Mouse (Mus musculus) CH12.LX (cell line): ENCODE measurements at regions not wholly inside any gene's neighbourhood (a gene's known extent, or its start where the extent isn't known, plus 50 kb on each side); places are given as distances from the start of the nearest gene placed in this dataset.

Source experiments
- DNase-seq: peaks from one replicate; pipeline ENCODE4 v3.0.0-alpha.2; 2013; ENCODE audit errors: extremely low read depth
- H3K27ac ChIP-seq: 2 replicates; pipeline ENCODE4 v1.5.1; 2012; ENCODE audit warnings: low read depth, mild to moderate bottlenecking, control low read depth, moderate library complexity; ENCODE audit not compliant: insufficient read depth
- H3K27me3 ChIP-seq: replicated peaks from 2 replicates; pipeline ENCODE3; 2012; ENCODE audit warnings: inconsistent platforms
- H3K36me3 ChIP-seq, 2 experiments: replicated peaks in 1 of 2; 2 replicates each; pipeline versions ENCODE3 to v1.6.1; 2012; ENCODE audit warnings: inconsistent platforms in 1 of 2, low read length in 1 of 2, mild to moderate bottlenecking in 1 of 2, mixed read lengths in 1 of 2, moderate library complexity in 1 of 2; ENCODE audit not compliant: control insufficient read depth in 1 of 2, insufficient read depth in 1 of 2
- H3K4me1 ChIP-seq, 2 experiments: 2 replicates each; pipeline ENCODE4 v1.6.1; 2012; ENCODE audit warnings: inconsistent platforms in 1 of 2, moderate library complexity in 1 of 2; ENCODE audit not compliant: insufficient read depth in 2 of 2, control insufficient read depth in 1 of 2
- H3K4me2 ChIP-seq: 2 replicates; pipeline ENCODE4 v1.6.1; 2012; ENCODE audit warnings: low read depth, mild to moderate bottlenecking, control low read depth; ENCODE audit not compliant: poor library complexity, insufficient read depth, severe bottlenecking
- H3K4me3 ChIP-seq, 3 experiments: fragments of 150-350 bp in 1 of 3; sonication (generic) in 1 of 3; replicated peaks in 1 of 3; 2 replicates each; pipeline versions ENCODE3 to v1.5.1; 2011 to 2012; ENCODE audit warnings: low read depth in 2 of 3, low read length in 2 of 3, mild to moderate bottlenecking in 2 of 3, moderate library complexity in 2 of 3, control low read depth in 1 of 3, improper control_type of control experiment in 1 of 3, inconsistent platforms in 1 of 3, mixed read lengths in 1 of 3; ENCODE audit not compliant: poor library complexity in 1 of 3
- H3K79me2 ChIP-seq: replicated peaks from 2 replicates; pipeline ENCODE4 v1.6.1; 2012; ENCODE audit warnings: mild to moderate bottlenecking, moderate library complexity; ENCODE audit not compliant: control insufficient read depth, poor library complexity, insufficient read depth, severe bottlenecking; ENCODE audit errors: extremely low read depth
- H3K9ac ChIP-seq: 2 replicates; pipeline ENCODE4 v1.6.1; 2012; ENCODE audit warnings: low read depth, mild to moderate bottlenecking, control low read depth, moderate library complexity; ENCODE audit not compliant: insufficient read depth
- H3K9me3 ChIP-seq: replicated peaks from 2 replicates; pipeline ENCODE3; 2012; ENCODE audit warnings: low read length, inconsistent platforms, mixed read lengths
- BHLHE40 ChIP-seq: IDR thresholded peaks from 2 replicates; pipeline ENCODE4 v1.6.1; 2011; ENCODE audit warnings: mild to moderate bottlenecking, low read depth, low read length, improper control_type of control experiment
- CTCF ChIP-seq, 2 experiments: IDR thresholded peaks in 1 of 2; conservative IDR thresholded peaks in 1 of 2; 2 replicates each; pipeline ENCODE4 v1.5.1; 2011 to 2012; ENCODE audit warnings: low read depth in 2 of 2, low read length in 2 of 2, improper control_type of control experiment in 1 of 2, inconsistent platforms in 1 of 2, mild to moderate bottlenecking in 1 of 2, moderate library complexity in 1 of 2
- E2F4 ChIP-seq: IDR thresholded peaks from 2 replicates; pipeline ENCODE4 v1.6.1; 2011; ENCODE audit warnings: low read depth, low read length, improper control_type of control experiment; ENCODE audit not compliant: insufficient replicate concordance
- ELF1 ChIP-seq: IDR thresholded peaks from 2 replicates; pipeline ENCODE4 v1.6.1; 2014; ENCODE audit warnings: low read depth, mild to moderate bottlenecking, inconsistent platforms, low read length, improper control_type of control experiment
- EP300 ChIP-seq: IDR thresholded peaks from 2 replicates; pipeline ENCODE4 v1.6.1; 2011; ENCODE audit warnings: low read length, improper control_type of control experiment
- ETS1 ChIP-seq: conservative IDR thresholded peaks from 2 replicates; pipeline ENCODE4 v1.6.1; 2012; ENCODE audit warnings: low read depth, mild to moderate bottlenecking, inconsistent platforms, low read length, improper control_type of control experiment, moderate library complexity
- GABPA ChIP-seq: IDR thresholded peaks from 2 replicates; pipeline ENCODE4 v1.6.1; 2012; ENCODE audit warnings: low read depth, low read length, improper control_type of control experiment, inconsistent platforms; ENCODE audit not compliant: insufficient replicate concordance
- HCFC1 ChIP-seq: IDR thresholded peaks from 2 replicates; pipeline ENCODE4 v1.6.1; 2012; ENCODE audit warnings: low read depth, mild to moderate bottlenecking, inconsistent platforms, low read length, improper control_type of control experiment
- IRF4 ChIP-seq: IDR thresholded peaks from 2 replicates; pipeline ENCODE4 v1.6.1; 2014; ENCODE audit warnings: low read depth, mild to moderate bottlenecking, inconsistent platforms, low read length, improper control_type of control experiment
- JUN ChIP-seq: IDR thresholded peaks from 2 replicates; pipeline ENCODE4 v1.6.1; 2011; ENCODE audit warnings: low read depth, mild to moderate bottlenecking, low read length, improper control_type of control experiment, moderate library complexity; ENCODE audit not compliant: insufficient read depth
- KAT2A ChIP-seq: IDR thresholded peaks from 2 replicates; pipeline ENCODE4 v1.6.1; 2012; ENCODE audit warnings: low read length, improper control_type of control experiment, inconsistent platforms; ENCODE audit not compliant: insufficient replicate concordance
- MAFK ChIP-seq: IDR thresholded peaks from 2 replicates; pipeline ENCODE4 v1.6.1; 2011; ENCODE audit warnings: low read length, improper control_type of control experiment; ENCODE audit not compliant: insufficient replicate concordance
- MXI1 ChIP-seq: IDR thresholded peaks from 2 replicates; pipeline ENCODE4 v1.6.1; 2011; ENCODE audit warnings: mild to moderate bottlenecking, low read depth, low read length, improper control_type of control experiment
- MYC ChIP-seq: IDR thresholded peaks from 2 replicates; pipeline ENCODE4 v1.6.1; 2011; ENCODE audit warnings: low read depth, mild to moderate bottlenecking, improper control_type of control experiment, low read length
- PAX5 ChIP-seq: IDR thresholded peaks from 2 replicates; pipeline ENCODE4 v1.6.1; 2012; ENCODE audit warnings: low read length, inconsistent platforms, mixed read lengths
- POLR2A ChIP-seq: IDR thresholded peaks from 2 replicates; pipeline ENCODE4 v1.6.1; 2011; ENCODE audit warnings: low read depth, mild to moderate bottlenecking, improper control_type of control experiment, low read length
- POLR2AphosphoS2 ChIP-seq: IDR thresholded peaks from 2 replicates; pipeline ENCODE4 v1.6.1; 2011; ENCODE audit warnings: low read depth, low read length, improper control_type of control experiment
- RAD21 ChIP-seq: IDR thresholded peaks from 2 replicates; pipeline ENCODE4 v1.6.1; 2011; ENCODE audit warnings: low read depth, mild to moderate bottlenecking, low read length, improper control_type of control experiment, moderate library complexity
- RCOR1 ChIP-seq: conservative IDR thresholded peaks from 2 replicates; pipeline ENCODE4 v1.6.1; 2012; ENCODE audit warnings: low read depth, mild to moderate bottlenecking, inconsistent platforms, low read length, improper control_type of control experiment
- SMC3 ChIP-seq: IDR thresholded peaks from 2 replicates; pipeline ENCODE4 v1.6.1; 2011; ENCODE audit warnings: low read depth, low read length, improper control_type of control experiment
- TBP ChIP-seq: conservative IDR thresholded peaks from 2 replicates; pipeline ENCODE4 v1.6.1; 2011; ENCODE audit warnings: low read depth, low read length, improper control_type of control experiment
- TCF12 ChIP-seq: IDR thresholded peaks from 2 replicates; pipeline ENCODE4 v1.6.1; 2014; ENCODE audit warnings: low read depth, mild to moderate bottlenecking, inconsistent platforms, low read length, improper control_type of control experiment
- UBTF ChIP-seq: IDR thresholded peaks from 2 replicates; pipeline ENCODE4 v1.6.1; 2012; ENCODE audit warnings: low read depth, mild to moderate bottlenecking, inconsistent platforms, low read length, improper control_type of control experiment, moderate library complexity
- USF2 ChIP-seq: conservative IDR thresholded peaks from 2 replicates; pipeline ENCODE4 v1.6.1; 2011; ENCODE audit warnings: low read depth, low read length, improper control_type of control experiment
- ZC3H11A ChIP-seq: IDR thresholded peaks from 2 replicates; pipeline ENCODE4 v1.6.1; 2012; ENCODE audit warnings: low read depth, mild to moderate bottlenecking, inconsistent platforms, low read length, improper control_type of control experiment
- ZKSCAN1 ChIP-seq: IDR thresholded peaks from 2 replicates; pipeline ENCODE4 v1.6.1; 2012; ENCODE audit warnings: low read depth, inconsistent platforms, low read length, improper control_type of control experiment, borderline replicate concordance
- ZMIZ1 ChIP-seq: IDR thresholded peaks from 2 replicates; pipeline ENCODE4 v1.6.1; 2012; ENCODE audit warnings: low read depth, mild to moderate bottlenecking, inconsistent platforms, low read length, improper control_type of control experiment
- dilution Hi-C: fragments of 300-500 bp; cut with MboI; formaldehyde crosslinking; loops from 2 replicates; pipeline ENCODE4 v1.14.3; 2020; ENCODE audit warnings: low sequenced_read_pairs; ENCODE audit not compliant: extremely low pct_unique_long_range_greater_than_20kb, extremely low pct_ligation_motif_present
- in situ Hi-C: fragments of 300-500 bp; cut with MboI; formaldehyde crosslinking; loops from 3 replicates; pipeline ENCODE4 v1.14.3; 2019; ENCODE audit warnings: low sequenced_read_pairs, low pct_ligation_motif_present, low pct_unique_long_range_greater_than_20kb, mixed read lengths

- TF ChIP-seq GABPA (no peak), CTCF (conservative IDR thresholded peaks at IDR 0.05 in 1 of 2, IDR thresholded peaks at IDR 0.05 in 1 of 2; ENCODE audit: low read depth in 2 of 2, low read length in 2 of 2) (no peak), KAT2A (no peak), RAD21 (no peak), E2F4 (no peak), POLR2AphosphoS2 (no peak), ZC3H11A (no peak), EP300 (no peak), ELF1 (no peak), ZKSCAN1 (no peak), ETS1 (no peak)
- in situ Hi-C loops: no loop called here
- dilution Hi-C loops: no loop called here
These were observed 57.7 kb upstream of the Ube2e1 start for GRCm38 (mm10) chr14:18389390-18389789.

GRCm38 (mm10) chr14:18385953-18386668 is 54.5 kb upstream of the Ube2e1 start:
- peak; percentile 55 for DNase-seq
- Histone ChIP-seq H3K27ac (no peak overlapping the region), H3K4me2 (no peak overlapping the region), H3K4me3 (no peak overlapping the region), H3K9ac (no peak overlapping the region), H3K4me1 (peaks cover 3 to 43% of the 10 kb centered on the region in 2 experiments; a peak in 3 of 4 replicates), H3K27me3 (no peaks in the 10 kb centered on the region)
- in situ Hi-C loops: no loop called here
- TF ChIP-seq ETS1 (no peak; the same call in 1 of the 2 replicates), ELF1 (no peak), TBP (0 out of 2 replicates have a peak, but pooled peaks have one; percentile 47), ZMIZ1 (0 out of 2 replicates have a peak, but pooled peaks have one; percentile 20), MYC (no peak), EP300 (no peak), ZC3H11A (no peak), RAD21 (no peak), GABPA (no peak), JUN (no peak), UBTF (no peak), ZKSCAN1 (no peak), PAX5 (no peak), HCFC1 (no peak), RCOR1 (no peak), IRF4 (no peak), E2F4 (no peak), MAFK (no peak), POLR2AphosphoS2 (no peak), MXI1 (no peak), USF2 (no peak), TCF12 (no peak), SMC3 (no peak), POLR2A (peak; percentile 30; the same call in 1 of the 2 replicates), BHLHE40 (peak; percentile 81)
- TF ChIP-seq, all 38 proteins: peak for 4
- Histone ChIP-seq H3K9me3 (peaks cover 3% of the 10 kb centered on the region), H3K36me3 (no peaks in the 10 kb centered on the region), H3K79me2 (no peaks in the 10 kb centered on the region)
- dilution Hi-C loops: no loop called here

More at GRCm38 (mm10) chr14:18389390-18389789, 57.7 kb upstream of the Ube2e1 start:
- no peak overlapping the region for H3K4me2 ChIP-seq
- H3K79me2 ChIP-seq: no peaks in the 10 kb centered on the region
- H3K27me3 ChIP-seq: no peaks in the 10 kb centered on the region
- peaks cover 7 to 67% of the 10 kb centered on the region in 2 experiments; a peak in 3 of 4 replicates for H3K4me1 ChIP-seq
- no peak for DNase-seq
- no peaks in the 10 kb centered on the region for H3K36me3 ChIP-seq
- H3K9me3 ChIP-seq: peaks cover 3% of the 10 kb centered on the region
- H3K9ac ChIP-seq: no peak overlapping the region
- H3K4me3 ChIP-seq: no peak overlapping the region
- no peak overlapping the region for H3K27ac ChIP-seq
